Mouse (Mus musculus) liver, embryonic 14.5 days (tissue): Measurements from ENCODE around the gene Ssbp3.

Source experiments
- CTCF ChIP-seq: IDR thresholded peaks from 2 replicates; pipeline ENCODE4 v1.5.1; 2016; ENCODE audit warnings: antibody characterized with exemption, low read depth, control low read depth
- EP300 ChIP-seq: IDR thresholded peaks from 2 replicates; pipeline ENCODE4 v1.6.1; 2016; ENCODE audit warnings: antibody characterized with exemption, low read depth

DNA sequence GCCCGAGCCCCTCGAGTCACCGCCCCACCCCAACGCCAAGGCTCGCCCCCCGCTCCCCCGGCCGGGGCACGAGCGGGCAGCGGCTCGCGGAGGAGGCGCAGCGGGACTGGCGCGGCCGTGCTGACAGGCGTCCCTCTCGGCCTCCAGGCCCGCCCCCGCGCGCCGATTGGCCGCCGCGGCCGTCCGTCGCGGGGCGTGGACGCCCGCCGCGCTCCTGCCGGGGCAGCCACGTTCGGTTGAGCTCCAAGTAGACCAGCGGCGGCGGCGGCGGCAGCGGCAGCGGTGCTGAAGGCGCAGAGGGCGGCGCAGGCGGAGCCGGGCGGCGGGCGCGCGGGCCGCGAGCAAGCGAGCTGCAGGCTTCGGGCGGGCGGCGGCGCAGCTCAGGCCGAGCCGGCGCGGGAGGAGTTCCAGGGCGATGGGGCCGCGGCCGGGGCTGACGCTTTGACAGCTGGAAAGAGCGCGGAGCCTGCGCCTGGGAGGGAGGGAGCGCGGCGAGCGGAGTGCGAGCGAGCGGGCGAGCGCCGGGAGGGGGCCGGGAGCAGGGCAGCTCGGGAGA is 823 bp downstream of the Ssbp3 start:
- no peak for TF ChIP-seq CTCF
- TF ChIP-seq EP300, result no peak
